Mouse (Mus musculus) stomach, postnatal 0 days (tissue): ENCODE measurements at regions not wholly inside any gene's neighbourhood (a gene's known extent, or its start where the extent isn't known, plus 50 kb on each side); places are given as distances from the start of the nearest gene placed in this dataset.

ENCODE experiments used
- ATAC-seq: fragments of 200-750 bp; cut with Nextera tagmentation; 2 replicates; pipeline ENCODE4 v1.8.0; 2017; ENCODE audit not compliant: low FRiP score, low TSS enrichment
- DNase-seq: peaks from one replicate; pipeline ENCODE4 v3.0.0-alpha.2; 2016; ENCODE audit warnings: low spot score
- H3K27ac ChIP-seq: fragments of 300-500 bp; sonication (generic); replicated peaks from 2 replicates; pipeline ENCODE4 v1.5.1; 2014; ENCODE audit warnings: mild to moderate bottlenecking, control low read depth
- H3K27me3 ChIP-seq: fragments of 300-500 bp; sonication (generic); 2 replicates; pipeline ENCODE4 v1.6.1; 2014; ENCODE audit warnings: low read length; ENCODE audit not compliant: control insufficient read depth, insufficient read depth
- H3K36me3 ChIP-seq: fragments of 300-500 bp; sonication (generic); 2 replicates; pipeline ENCODE4 v1.6.1; 2014; ENCODE audit warnings: low read length, mixed read lengths; ENCODE audit not compliant: control insufficient read depth, insufficient read depth
- H3K4me1 ChIP-seq: fragments of 300-500 bp; sonication (generic); replicated peaks from 2 replicates; pipeline ENCODE4 v1.6.1; 2014; ENCODE audit warnings: antibody characterized with exemption; ENCODE audit not compliant: control insufficient read depth, insufficient read depth
- H3K4me2 ChIP-seq: fragments of 300-500 bp; sonication (generic); replicated peaks from 2 replicates; pipeline ENCODE4 v1.6.1; 2014; ENCODE audit warnings: low read depth, mild to moderate bottlenecking, control low read depth, moderate library complexity
- H3K4me3 ChIP-seq: fragments of 300-500 bp; sonication (generic); 2 replicates; pipeline ENCODE4 v1.5.1; 2014; ENCODE audit warnings: low read depth, low read length, control low read depth
- H3K9ac ChIP-seq: fragments of 300-500 bp; sonication (generic); 2 replicates; pipeline ENCODE4 v1.6.1; 2014; ENCODE audit warnings: mild to moderate bottlenecking, low read length, control low read depth, mixed read lengths
- H3K9me3 ChIP-seq: fragments of 300-500 bp; sonication (generic); 2 replicates; pipeline ENCODE4 v1.6.1; 2016; ENCODE audit warnings: low read length; ENCODE audit not compliant: control insufficient read depth
- CTCF ChIP-seq: IDR thresholded peaks from 2 replicates; pipeline ENCODE4 v1.5.1; 2016; ENCODE audit warnings: antibody characterized with exemption, low read depth, mild to moderate bottlenecking, moderate library complexity
- EP300 ChIP-seq: optimal IDR thresholded peaks from 2 replicates; pipeline ENCODE3; 2016; ENCODE audit warnings: antibody characterized with exemption
- WGBS: fragments of 180-500 bp; shearing (Covaris S2); extraction: QIAGEN DNeasy Blood & Tissue Kit; methylation state at CpG from one replicate; pipeline ENCODE4 v1.1.7; 2014; 5-methylcytosine and 5-hydroxymethylcytosine counted together

DNA sequence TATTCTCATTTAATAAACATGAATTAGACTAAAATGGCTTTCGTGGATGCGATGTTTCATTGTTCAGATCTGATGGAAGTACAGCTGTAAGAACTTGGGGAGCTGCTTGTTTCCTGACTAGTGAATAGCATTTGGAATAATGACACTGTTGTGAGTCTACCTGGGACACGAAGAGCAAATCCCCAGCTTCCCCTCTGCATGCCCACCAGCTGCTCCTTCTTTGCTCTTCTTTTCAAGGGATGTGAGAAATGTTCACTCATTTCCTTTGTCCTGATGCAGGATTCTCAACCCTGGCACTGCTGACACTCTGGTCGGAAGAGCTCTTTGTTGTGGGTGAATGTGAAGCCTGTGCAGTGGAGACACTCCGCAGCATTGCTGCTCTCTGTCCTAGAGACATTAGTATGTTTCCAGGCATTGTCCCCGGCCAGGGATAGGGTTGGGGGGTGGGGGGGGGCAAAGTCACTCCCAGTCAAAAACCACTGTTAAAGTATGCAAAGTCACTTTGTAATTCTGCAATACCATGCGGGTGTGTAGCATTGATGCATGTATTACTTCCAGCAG lies 334.1 kb downstream of the Mex3b start:
- Histone ChIP-seq H3K9ac (no peak overlapping the region), H3K27ac (no peak overlapping the region), H3K27me3 (no peaks in the 10 kb centered on the region), H3K4me2 (no peak overlapping the region), H3K4me3 (no peak overlapping the region), H3K36me3 (no peaks in the 10 kb centered on the region), H3K9me3 (no peaks in the 10 kb centered on the region), H3K4me1 (0 out of 2 replicates have a peak, but pooled peaks cover 2% of the 10 kb centered on the region)
- DNase-seq = no peak
- TF ChIP-seq EP300 = no peak
- no peak for TF ChIP-seq CTCF
- 55% methylated on average over 7 of the region's 7 CpGs for WGBS
- ATAC-seq = no peak

DNA sequence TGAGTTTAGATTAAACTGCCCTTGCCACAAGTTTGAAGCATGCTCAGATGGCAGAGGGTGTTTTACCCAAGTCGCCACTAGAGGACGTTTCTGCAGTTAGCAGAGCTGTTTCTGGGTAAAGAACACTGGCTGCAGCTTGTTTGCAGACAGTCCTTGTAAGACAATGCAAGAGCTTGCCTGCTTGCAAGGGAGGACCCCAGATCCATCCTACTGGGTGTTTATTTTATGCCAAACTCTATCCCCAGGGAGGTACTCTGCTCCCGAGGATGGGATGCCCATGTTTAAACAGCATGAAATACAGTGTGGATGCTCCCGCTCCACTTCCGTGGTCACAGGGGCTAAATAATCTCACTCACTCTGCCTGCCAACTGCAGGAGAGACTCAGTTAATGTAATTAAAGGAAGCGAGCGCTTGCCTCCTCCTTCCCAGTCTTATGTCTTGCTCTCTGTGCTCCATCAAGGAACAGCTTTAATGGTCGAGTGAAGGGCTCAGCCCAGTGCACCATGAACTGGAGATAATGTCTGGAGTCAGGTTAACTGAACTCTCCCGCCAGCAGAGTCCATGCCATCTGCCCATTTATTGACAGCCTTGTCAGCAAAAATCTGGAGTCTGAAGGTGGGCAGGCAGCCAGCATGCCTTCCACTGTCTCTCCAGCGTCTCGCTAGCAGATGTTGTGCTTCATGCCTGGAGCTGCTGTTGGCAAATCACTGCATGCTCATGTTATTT lies 334.8 kb downstream of the Mex3b start:
- no peaks in the 10 kb centered on the region for H3K9me3 ChIP-seq
- H3K4me3 ChIP-seq = no peak overlapping the region
- peak overlapping the region; percentile 40 for H3K4me2 ChIP-seq
- peak; percentile 20 for DNase-seq
- peak; percentile 47; the same call in 1 of the 2 replicates for ATAC-seq
- no peaks in the 10 kb centered on the region for H3K36me3 ChIP-seq
- 8% methylated on average over 11 of the region's 11 CpGs for WGBS
- 0 out of 2 replicates have a peak, but pooled peaks cover 2% of the 10 kb centered on the region for H3K4me1 ChIP-seq
- no peak overlapping the region for H3K27ac ChIP-seq
- peak; percentile 72 for TF ChIP-seq CTCF
- no peak for TF ChIP-seq EP300
- H3K9ac ChIP-seq = no peak overlapping the region
- no peaks in the 10 kb centered on the region for H3K27me3 ChIP-seq

DNA sequence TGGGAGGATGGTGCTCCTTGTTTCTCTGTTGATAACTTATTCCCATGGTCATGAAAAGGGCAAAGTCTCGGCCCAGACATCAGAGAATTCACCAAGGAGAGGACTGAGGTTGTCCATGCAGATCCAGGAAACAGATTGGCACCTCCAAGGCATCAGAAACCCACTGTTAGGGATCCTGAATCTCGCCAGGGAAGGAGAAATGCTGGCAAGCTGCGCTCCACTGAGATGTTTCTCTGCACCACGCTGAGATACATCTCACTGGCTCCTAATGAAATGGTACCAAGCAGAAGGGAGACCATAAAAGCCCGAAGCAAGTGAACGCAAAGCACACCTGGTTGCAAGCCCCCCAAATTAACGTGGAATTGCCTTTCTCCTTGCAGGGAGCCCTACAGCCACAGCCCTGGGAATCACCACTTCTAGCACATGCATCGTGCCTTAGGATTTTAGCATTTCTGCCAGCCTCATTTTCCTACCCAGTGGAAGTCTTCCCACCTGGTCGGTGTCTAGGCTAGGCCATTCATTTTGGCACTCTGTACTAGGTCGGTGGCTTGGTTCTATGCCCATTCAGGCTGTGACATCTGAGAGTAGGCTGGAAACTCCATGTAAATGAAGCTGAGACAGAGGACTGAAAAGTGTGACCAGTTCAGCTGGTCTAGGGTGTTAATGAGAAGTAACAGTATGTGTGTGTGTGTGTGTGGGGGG lies 336.3 kb downstream of the Mex3b start:
- H3K4me1 ChIP-seq = 0 out of 2 replicates have a peak, but pooled peaks cover 2% of the 10 kb centered on the region
- DNase-seq = no peak
- no peak overlapping the region for H3K9ac ChIP-seq
- H3K27me3 ChIP-seq = no peaks in the 10 kb centered on the region
- TF ChIP-seq CTCF (no peak), EP300 (no peak)
- H3K36me3 ChIP-seq = no peaks in the 10 kb centered on the region
- H3K9me3 ChIP-seq = no peaks in the 10 kb centered on the region
- no peak overlapping the region for H3K4me2 ChIP-seq
- no peak overlapping the region for H3K27ac ChIP-seq
- no peak for ATAC-seq
- WGBS = 77% methylated on average over 10 of the region's 10 CpGs
- H3K4me3 ChIP-seq = no peak overlapping the region

DNA sequence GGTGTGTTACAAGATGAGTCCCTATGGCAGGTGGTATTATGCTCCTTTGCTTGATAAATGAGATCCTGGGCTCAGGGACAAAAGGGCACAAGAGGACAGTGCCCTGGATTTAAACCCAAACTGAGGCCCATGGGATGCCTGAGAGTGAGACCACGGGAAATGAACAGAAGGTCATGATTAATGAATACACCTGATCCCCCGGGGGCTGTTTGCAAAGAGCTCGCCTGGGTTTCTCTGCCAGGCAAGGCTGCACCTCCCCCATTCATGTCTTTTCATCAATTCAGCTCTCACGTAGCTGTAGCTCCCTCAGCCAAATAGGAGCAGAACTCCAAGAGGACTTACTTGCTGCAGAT lies 336.9 kb downstream of the Mex3b start:
- no peak overlapping the region for H3K9ac ChIP-seq
- H3K36me3 ChIP-seq = no peaks in the 10 kb centered on the region
- H3K27me3 ChIP-seq = no peaks in the 10 kb centered on the region
- 0 out of 2 replicates have a peak, but pooled peaks cover 2% of the 10 kb centered on the region for H3K4me1 ChIP-seq
- H3K4me3 ChIP-seq = no peak overlapping the region
- ATAC-seq (no peak), DNase-seq (no peak)
- WGBS = 30% methylated on average over 4 of the region's 4 CpGs
- no peak overlapping the region for H3K4me2 ChIP-seq
- H3K9me3 ChIP-seq = no peaks in the 10 kb centered on the region
- H3K27ac ChIP-seq = no peak overlapping the region
- TF ChIP-seq CTCF (no peak), EP300 (no peak)

DNA sequence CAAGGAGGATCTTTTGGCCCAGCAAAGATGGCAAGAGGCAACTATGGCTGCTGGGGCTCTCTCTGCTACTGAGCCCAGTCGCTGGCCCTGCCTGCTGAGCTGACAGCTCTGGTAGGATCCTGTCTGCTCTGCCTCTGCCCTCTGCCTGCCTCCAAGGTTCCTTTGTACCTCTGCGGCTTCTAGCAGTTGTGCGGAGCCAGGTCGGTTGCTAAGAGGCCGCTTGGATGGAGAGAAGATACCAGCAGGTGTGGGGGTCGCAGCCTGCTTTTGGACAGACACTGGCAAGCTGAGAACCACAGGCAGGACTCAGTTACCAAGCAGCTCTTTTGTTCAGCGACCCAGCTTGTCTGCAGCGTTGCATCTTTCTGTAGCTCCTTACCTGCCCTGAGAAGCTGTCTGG lies 337.6 kb downstream of the Mex3b start:
- H3K4me1 ChIP-seq = 0 out of 2 replicates have a peak, but pooled peaks cover 2% of the 10 kb centered on the region
- H3K4me3 ChIP-seq = no peak overlapping the region
- no peak overlapping the region for H3K27ac ChIP-seq
- 50% methylated on average over 8 of the region's 8 CpGs for WGBS
- no peaks in the 10 kb centered on the region for H3K27me3 ChIP-seq
- no peak for TF ChIP-seq EP300
- TF ChIP-seq CTCF = no peak
- ATAC-seq (no peak), DNase-seq (no peak)
- no peak overlapping the region for H3K9ac ChIP-seq
- no peaks in the 10 kb centered on the region for H3K9me3 ChIP-seq
- no peaks in the 10 kb centered on the region for H3K36me3 ChIP-seq
- no peak overlapping the region for H3K4me2 ChIP-seq

DNA sequence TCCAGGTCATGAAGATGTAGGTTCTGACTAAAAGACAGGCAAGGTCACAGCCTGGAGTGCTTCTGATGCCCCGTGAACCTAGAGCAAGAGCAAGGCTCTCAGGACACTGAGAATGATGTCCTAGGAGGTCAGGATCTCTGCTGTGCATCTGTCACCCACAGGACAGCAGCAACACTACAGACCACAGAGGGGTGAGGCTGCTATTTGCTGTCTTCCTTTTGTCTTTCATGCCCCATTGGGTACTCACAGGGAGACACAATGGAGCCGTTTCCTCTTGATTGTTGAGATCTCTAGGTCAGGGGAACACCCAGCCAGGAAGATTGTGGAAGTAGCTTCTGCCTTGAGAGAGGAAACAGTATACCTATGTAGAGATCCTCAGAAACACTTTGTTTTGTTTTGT lies 339.9 kb downstream of the Mex3b start:
- no peaks in the 10 kb centered on the region for H3K36me3 ChIP-seq
- H3K27ac ChIP-seq = no peak overlapping the region
- H3K9ac ChIP-seq = no peak overlapping the region
- 77% methylated on average over 2 of the region's 2 CpGs for WGBS
- TF ChIP-seq EP300 (no peak), CTCF (no peak)
- DNase-seq (no peak), ATAC-seq (no peak)
- no peaks in the 10 kb centered on the region for H3K27me3 ChIP-seq
- H3K4me3 ChIP-seq = no peak overlapping the region
- 0 out of 2 replicates have a peak, but pooled peaks cover 2% of the 10 kb centered on the region for H3K4me1 ChIP-seq
- H3K9me3 ChIP-seq = no peaks in the 10 kb centered on the region
- no peak overlapping the region for H3K4me2 ChIP-seq
